Mouse (Mus musculus) testis, adult 2 months (tissue): ENCODE results near the gene Cdk1. TPM values are rescaled to one million over a fixed set of nuclear protein-coding genes. Genes with fewer than 3 reads are reported as not detected.

ENCODE experiments used
- H3K27ac ChIP-seq: fragments of 200-500 bp; 2 replicates; pipeline ENCODE4 v1.5.1; 2012; ENCODE audit warnings: low read depth, low read length; ENCODE audit not compliant: control insufficient read depth, insufficient read depth
- H3K27me3 ChIP-seq: fragments of 200-500 bp; 2 replicates; pipeline ENCODE4 v1.6.1; 2012; ENCODE audit warnings: mild to moderate bottlenecking, low read length, moderate library complexity; ENCODE audit not compliant: control insufficient read depth, insufficient read depth
- H3K36me3 ChIP-seq: fragments of 200-500 bp; 2 replicates; pipeline ENCODE4 v1.6.1; 2012; ENCODE audit warnings: mild to moderate bottlenecking, low read length; ENCODE audit not compliant: control insufficient read depth, insufficient read depth
- H3K4me1 ChIP-seq: fragments of 200-500 bp; 2 replicates; pipeline ENCODE4 v1.6.1; 2012; ENCODE audit warnings: low read length; ENCODE audit not compliant: control insufficient read depth, insufficient read depth
- H3K4me3 ChIP-seq: fragments of 200-500 bp; 2 replicates; pipeline ENCODE4 v1.5.1; 2012; ENCODE audit warnings: low read depth, mild to moderate bottlenecking, low read length, moderate library complexity, mixed read lengths; ENCODE audit not compliant: control insufficient read depth
- CTCF ChIP-seq: fragments of 200-500 bp; IDR thresholded peaks from 2 replicates; pipeline ENCODE4 v1.5.1; 2012; ENCODE audit warnings: low read depth, mild to moderate bottlenecking, inconsistent platforms, low read length, moderate library complexity; ENCODE audit not compliant: control insufficient read depth, insufficient read depth, insufficient replicate concordance
- POLR2A ChIP-seq: fragments of 200-500 bp; IDR thresholded peaks from 2 replicates; pipeline ENCODE4 v1.6.1; 2012; ENCODE audit warnings: low read depth, mild to moderate bottlenecking, inconsistent platforms, low read length, moderate library complexity; ENCODE audit not compliant: control insufficient read depth
- polyA plus RNA-seq: library from polyadenylated mRNA; depleted of rRNA; stranded (reverse); fragments of >200 nt; gene quantifications from 2 replicates; pipeline ENCODE4 v1.2.3, GENCODE M21; 2012

Cdk1 gene
- polyA plus RNA-seq, 1 experiment: 49.2 TPM

GRCm38 (mm10) chr10:69342328-69342727, 10.4 kb downstream of the Cdk1 start:
- TF ChIP-seq CTCF (no peak), POLR2A (no peak)
- peaks cover 3% of the 10 kb centered on the region for H3K36me3 ChIP-seq
- no peaks in the 10 kb centered on the region for H3K27me3 ChIP-seq
- H3K27ac ChIP-seq: no peak overlapping the region
- H3K4me1 ChIP-seq: no peaks in the 10 kb centered on the region
- no peak overlapping the region for H3K4me3 ChIP-seq

- Histone ChIP-seq H3K27ac (no peak overlapping the region), H3K36me3 (peaks cover 4% of the 10 kb centered on the region)
- TF ChIP-seq POLR2A (no peak), CTCF (no peak)
Observed at GRCm38 (mm10) chr10:69341570-69342227, 11.0 kb downstream of the Cdk1 start.

GRCm38 (mm10) chr10:69340001-69340400, 12.7 kb downstream of the Cdk1 start:
- peaks cover 3% of the 10 kb centered on the region for H3K36me3 ChIP-seq
- no peak for TF ChIP-seq POLR2A
- TF ChIP-seq CTCF: no peak
- no peak overlapping the region for H3K27ac ChIP-seq
- H3K4me1 ChIP-seq: no peaks in the 10 kb centered on the region; the same call in 1 of the 2 replicates
- no peak overlapping the region for H3K4me3 ChIP-seq
- no peaks in the 10 kb centered on the region for H3K27me3 ChIP-seq

More at GRCm38 (mm10) chr10:69341570-69342227, 11.0 kb downstream of the Cdk1 start:
- Histone ChIP-seq H3K27me3 (no peaks in the 10 kb centered on the region), H3K4me3 (no peak overlapping the region), H3K4me1 (no peaks in the 10 kb centered on the region)

GRCm38 (mm10) chr10:69336219-69336618, 16.5 kb downstream of the Cdk1 start:
- Histone ChIP-seq H3K4me3 (no peak overlapping the region), H3K27ac (no peak overlapping the region), H3K4me1 (no peaks in the 10 kb centered on the region; the same call in none of the 2 replicates), H3K27me3 (no peaks in the 10 kb centered on the region), H3K36me3 (peaks cover 3% of the 10 kb centered on the region)
- TF ChIP-seq CTCF: no peak
- no peak for TF ChIP-seq POLR2A

- Histone ChIP-seq H3K36me3 (peaks cover 3% of the 10 kb centered on the region), H3K27ac (peak overlapping the region; percentile 40), H3K4me3 (no peak overlapping the region), H3K27me3 (no peaks in the 10 kb centered on the region), H3K4me1 (no peaks in the 10 kb centered on the region; the same call in none of the 2 replicates)
- no peak for TF ChIP-seq CTCF
- TF ChIP-seq POLR2A: no peak
Observed at GRCm38 (mm10) chr10:69335611-69336010, 17.1 kb downstream of the Cdk1 start.

- H3K27ac ChIP-seq: peak overlapping the region; percentile 40
- TF ChIP-seq CTCF (no peak), POLR2A (no peak)
- H3K27me3 ChIP-seq: no peaks in the 10 kb centered on the region
- H3K4me1 ChIP-seq: no peaks in the 10 kb centered on the region; the same call in none of the 2 replicates
- peaks cover 3% of the 10 kb centered on the region for H3K36me3 ChIP-seq
- H3K4me3 ChIP-seq: no peak overlapping the region
Observed at GRCm38 (mm10) chr10:69335195-69335536, 17.6 kb downstream of the Cdk1 start.

- Histone ChIP-seq H3K4me3 (no peak overlapping the region), H3K36me3 (peaks cover 3% of the 10 kb centered on the region), H3K27ac (peak overlapping the region; percentile 67), H3K4me1 (no peaks in the 10 kb centered on the region; the same call in none of the 2 replicates), H3K27me3 (no peaks in the 10 kb centered on the region)
- TF ChIP-seq CTCF (no peak), POLR2A (no peak)
Observed at GRCm38 (mm10) chr10:69334271-69335194, 18.2 kb downstream of the Cdk1 start.
